Mouse (Mus musculus) c-Kit-negative CD71-positive TER-119-positive erythroid progenitor cells, embryonic 14.5 days (primary cell): ENCODE results near the gene Figla.

Source experiments
- DNase-seq: peaks from one replicate; pipeline ENCODE4 v3.0.0-alpha.2; 2013; ENCODE audit warnings: low read depth, low spot score

Figla gene

DNA sequence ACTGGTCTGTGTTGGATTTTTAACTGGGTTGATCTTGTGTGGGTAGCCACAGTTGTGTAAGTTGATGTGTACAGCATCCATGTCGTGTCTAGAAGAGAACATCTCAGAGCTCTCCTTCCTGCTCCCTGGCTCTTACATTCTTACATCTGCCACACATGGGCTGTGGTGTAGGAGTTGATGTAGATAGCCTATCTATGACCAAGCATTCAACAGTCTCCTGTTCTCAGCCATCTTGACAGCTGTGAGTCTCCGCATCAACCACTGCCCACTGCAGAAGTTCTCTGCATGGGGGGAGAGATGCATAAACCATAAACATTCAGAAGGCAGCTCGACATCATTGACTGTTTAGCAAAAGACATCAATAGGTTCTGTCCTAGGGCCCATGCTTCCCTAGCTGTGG lies 53.9 kb downstream of the Figla start:
- no peak for DNase-seq

DNA sequence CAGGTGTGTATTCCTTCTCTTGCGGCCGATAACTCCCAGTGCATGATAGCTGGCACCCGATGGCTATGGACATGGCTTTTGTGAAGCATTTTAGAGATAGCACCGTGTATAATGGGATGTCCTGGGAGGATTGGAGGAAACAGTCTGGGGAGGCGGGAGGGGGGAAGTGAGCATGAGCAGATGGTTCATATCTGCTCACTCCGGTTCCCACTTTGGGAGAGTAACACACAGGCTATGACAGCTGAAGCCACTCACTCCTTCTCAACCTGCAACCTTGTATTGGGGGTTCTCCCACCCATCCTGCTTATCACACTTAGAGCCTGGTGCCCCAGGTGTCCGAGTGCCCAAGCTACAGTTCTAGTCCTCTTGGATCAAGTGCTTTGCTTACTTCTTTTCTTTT lies 54.3 kb downstream of the Figla start:
- no peak for DNase-seq
